In genomic region chr7:47148298-47148697, GRCm38 (mm10) we compare ENCODE assay signal across 36 mouse cellular contexts. TPM values are rescaled to one million over a fixed set of nuclear protein-coding genes. Genes with fewer than 3 reads are reported as not detected.
"Had no signal": no experiment of that assay in that cellular context is flagged by ENCODE, and none has a peak within 500 bp of the region (broad histone marks: within the 10 kb centered on the region; RNA-seq: fewer than 3 reads in every experiment).

No protein-coding gene starts in this region.

- H3K27me3 ChIP-seq: embryonic facial prominence, embryonic 12.5 days; embryonic facial prominence, embryonic 13.5 days; embryonic facial prominence, embryonic 15.5 days; forebrain, embryonic 12.5 days; forebrain, embryonic 13.5 days; forebrain, embryonic 15.5 days had no signal

- H3K9me3 ChIP-seq: embryonic facial prominence, embryonic 10.5 days; embryonic facial prominence, embryonic 12.5 days; embryonic facial prominence, embryonic 13.5 days; embryonic facial prominence, embryonic 15.5 days; forebrain, embryonic 10.5 days; forebrain, embryonic 12.5 days; forebrain, embryonic 13.5 days; forebrain, embryonic 15.5 days; heart, embryonic 10.5 days had no signal

- H3K36me3 ChIP-seq: embryonic facial prominence, embryonic 10.5 days; embryonic facial prominence, embryonic 12.5 days; embryonic facial prominence, embryonic 13.5 days; embryonic facial prominence, embryonic 15.5 days; forebrain, embryonic 10.5 days; forebrain, embryonic 12.5 days; forebrain, embryonic 15.5 days; heart, embryonic 10.5 days had no signal

- H3K27ac ChIP-seq: embryonic facial prominence, embryonic 10.5 days; embryonic facial prominence, embryonic 12.5 days; embryonic facial prominence, embryonic 13.5 days; embryonic facial prominence, embryonic 15.5 days; forebrain, embryonic 10.5 days; forebrain, embryonic 12.5 days; forebrain, embryonic 13.5 days; forebrain, embryonic 15.5 days; gastrocnemius, adult 2 months; heart, adult 2 months; heart, embryonic 10.5 days had no signal

- ATAC-seq: forebrain, embryonic 13.5 days; forebrain, embryonic 14.5 days; forebrain, embryonic 15.5 days; forebrain, embryonic 16.5 days; forebrain, postnatal 0 days had no signal

- H3K4me1 ChIP-seq: embryonic facial prominence, embryonic 10.5 days; embryonic facial prominence, embryonic 12.5 days; embryonic facial prominence, embryonic 13.5 days; embryonic facial prominence, embryonic 15.5 days; forebrain, embryonic 10.5 days; forebrain, embryonic 12.5 days; forebrain, embryonic 13.5 days; forebrain, embryonic 15.5 days; heart, embryonic 10.5 days had no signal

- DNase-seq: cerebellum, adult 9-10 months; cerebellum, adult 9-11 months; cerebellum, postnatal 36 days; embryo, embryonic 11 days; forebrain, postnatal 0 days; gastrocnemius, adult 2 months; gastrocnemius, postnatal 10 days; gastrocnemius, postnatal 14 days; gastrocnemius, postnatal 25 days; gastrocnemius, postnatal 36 days; heart, adult 18-20 months; heart, adult 2 months had no signal

- H3K4me2 ChIP-seq: embryonic facial prominence, embryonic 12.5 days; embryonic facial prominence, embryonic 13.5 days; embryonic facial prominence, embryonic 15.5 days; forebrain, embryonic 12.5 days; forebrain, embryonic 13.5 days; forebrain, embryonic 15.5 days had no signal

- H3K9ac ChIP-seq: embryonic facial prominence, embryonic 12.5 days; embryonic facial prominence, embryonic 13.5 days; embryonic facial prominence, embryonic 15.5 days; forebrain, embryonic 12.5 days; forebrain, embryonic 13.5 days; forebrain, embryonic 15.5 days; forebrain, postnatal 0 days had no signal

- H3K4me3 ChIP-seq: embryonic facial prominence, embryonic 10.5 days; embryonic facial prominence, embryonic 12.5 days; embryonic facial prominence, embryonic 13.5 days; embryonic facial prominence, embryonic 15.5 days; erythroblast, embryonic 14.5 days; forebrain, embryonic 10.5 days; forebrain, embryonic 12.5 days; forebrain, embryonic 13.5 days; forebrain, embryonic 15.5 days; gastrocnemius, adult 2 months; heart, adult 2 months; heart, embryonic 10.5 days had no signal

RNA-seq across cellular contexts. Expression of gene Ptpn5, which starts 14.8 kb away (rescaled TPM):
- total RNA-seq: common myeloid progenitor, adult 5-6 weeks; gastrocnemius, adult 18-20 months; gastrocnemius, adult 2 months; gastrocnemius, adult 8-10 months; gastrocnemius, postnatal 14 days; gastrocnemius, postnatal 25 days; gastrocnemius, postnatal 36 days; gastrocnemius, postnatal 4 days; granulocyte monocyte progenitor cell, adult 5-6 weeks; heart, adult 18-20 months; heart, adult 2 months; heart, adult 8-10 months had no signal
- polyA plus RNA-seq: erythroblast, embryonic 14.5 days; heart, adult 2 months had no signal

RNA-seq across cellular contexts. Expression of gene Mrgpra6, which starts 56.4 kb away (rescaled TPM):
- total RNA-seq: common myeloid progenitor, adult 5-6 weeks; forebrain, postnatal 0 days; gastrocnemius, adult 18-20 months; gastrocnemius, adult 2 months; gastrocnemius, adult 8-10 months; gastrocnemius, postnatal 10 days; gastrocnemius, postnatal 14 days; gastrocnemius, postnatal 25 days; gastrocnemius, postnatal 36 days; gastrocnemius, postnatal 4 days; granulocyte monocyte progenitor cell, adult 5-6 weeks; heart, adult 18-20 months; heart, adult 2 months; heart, adult 8-10 months had no signal
- polyA plus RNA-seq: cortical plate, adult 2 months; embryonic facial prominence, embryonic 10.5 days; embryonic facial prominence, embryonic 11.5 days; embryonic facial prominence, embryonic 12.5 days; embryonic facial prominence, embryonic 13.5 days; embryonic facial prominence, embryonic 14.5 days; embryonic facial prominence, embryonic 15.5 days; erythroblast, embryonic 14.5 days; forebrain, embryonic 10.5 days; forebrain, embryonic 11.5 days; forebrain, embryonic 12.5 days; forebrain, embryonic 13.5 days; forebrain, embryonic 14.5 days; forebrain, embryonic 15.5 days; forebrain, embryonic 16.5 days; forebrain, postnatal 0 days; frontal cortex, adult 2 months; gonadal fat pad, adult 2 months; heart, embryonic 10.5 days had no signal
